Comparison of ENCODE assay signal across 8 mouse cellular contexts in genomic region chr19:3709013-3709787, GRCm38 (mm10). TPM values are rescaled to one million over a fixed set of nuclear protein-coding genes. Genes with fewer than 3 reads are reported as not detected.
DNase-seq lines count a peak whose midpoint lies in the region; ATAC-seq and TF ChIP-seq lines count a peak whose summit lies in the region.

No protein-coding gene starts in this region.

- peak overlapping the region; percentile 78 for H3K9ac ChIP-seq in heart, embryonic 11.5 days (ENCODE audit: low read depth, low read length)
- H3K9ac ChIP-seq in ES-E14 (ENCODE audit: insufficient read depth, low read depth, low read length, poor library complexity, severe bottlenecking), result no peak overlapping the region; the same call in 1 of the 2 replicates
- peak overlapping the region; percentile 88 for H3K9ac ChIP-seq in hindbrain, embryonic 13.5 days

- 0 out of 2 replicates have a peak, but pooled peaks cover 4% of the 10 kb centered on the region for H3K36me3 ChIP-seq in heart, embryonic 11.5 days (ENCODE audit: control insufficient read depth, insufficient read depth, low read length)
- H3K36me3 ChIP-seq in ES-E14 (ENCODE audit: control insufficient read depth, insufficient read depth, low read length, poor library complexity, severe bottlenecking), result peaks cover 10% of the 10 kb centered on the region; the same call in 1 of the 2 replicates
- peaks cover 7% of the 10 kb centered on the region for H3K36me3 ChIP-seq in hindbrain, embryonic 13.5 days
- peaks cover 21% of the 10 kb centered on the region for H3K36me3 ChIP-seq in midbrain, embryonic 10.5 days

- in situ Hi-C loops in ES-E14 (cut with MboI; ENCODE audit: low sequenced_read_pairs in 2 of 2, unreplicated experiment in 2 of 2), result no loop called here

- no peak for DNase-seq in heart, postnatal 10 days
- no peak for DNase-seq in ES-E14 (ENCODE audit: low read depth, low spot score)
- DNase-seq in midbrain, embryonic 10.5 days (ENCODE audit: low spot score), result no peak
- DNase-seq in frontal cortex, postnatal 36 days (ENCODE audit: low spot score in 2 of 2), result no peak

- peak overlapping the region; percentile 81 for H3K4me2 ChIP-seq in heart, embryonic 11.5 days
- peak overlapping the region; percentile 62 for H3K4me2 ChIP-seq in hindbrain, embryonic 13.5 days

- intact Hi-C loops in heart, postnatal 10 days (cut with DNase I), result loop anchor here (5.0 kb wide), 1 partner anchor 132 kb away; the partner anchor contains the start of gene Ppp6r3

- peak overlapping the region; percentile 70 for H3K4me3 ChIP-seq in heart, embryonic 11.5 days (ENCODE audit: low read depth, low read length)
- peak overlapping the region; percentile 88 to 94 for H3K4me3 ChIP-seq in ES-E14 (ENCODE audit: insufficient read depth in 1 of 2, low read depth in 1 of 2, low read length in 2 of 2, poor library complexity in 1 of 2, severe bottlenecking in 1 of 2)
- H3K4me3 ChIP-seq in hindbrain, embryonic 13.5 days, result peak overlapping the region; percentile 79
- peak overlapping the region; percentile 87 for H3K4me3 ChIP-seq in midbrain, embryonic 10.5 days

- whole genome bisulfite sequencing in heart, embryonic 11.5 days (ENCODE audit: insufficient replicate concordance), result 38% methylated on average over 10 of the region's 10 CpGs
- 48% methylated on average over 10 of the region's 10 CpGs for WGBS in hindbrain, embryonic 13.5 days
- 54% methylated on average over 10 of the region's 10 CpGs for WGBS in midbrain, embryonic 10.5 days

- no peaks in the 10 kb centered on the region for H3K27me3 ChIP-seq in heart, embryonic 11.5 days (ENCODE audit: control insufficient read depth, insufficient read depth, low read length)
- H3K27me3 ChIP-seq in hindbrain, embryonic 13.5 days, result no peaks in the 10 kb centered on the region
- no peaks in the 10 kb centered on the region for H3K27me3 ChIP-seq in midbrain, embryonic 10.5 days (ENCODE audit: low read depth, poor library complexity, severe bottlenecking)

- H3K4me1 ChIP-seq in heart, embryonic 11.5 days (ENCODE audit: control insufficient read depth, insufficient read depth, low read length), result peaks cover 8% of the 10 kb centered on the region; the same call in 1 of the 2 replicates
- H3K4me1 ChIP-seq in ES-E14 (ENCODE audit: control insufficient read depth in 2 of 2, insufficient read depth in 2 of 2, low read length in 2 of 2, poor library complexity in 1 of 2), result peaks cover 0 to 2% of the 10 kb centered on the region in 2 experiments; a peak in 3 of 4 replicates
- H3K4me1 ChIP-seq in hindbrain, embryonic 13.5 days (replicated peaks), result peaks cover 22% of the 10 kb centered on the region
- H3K4me1 ChIP-seq in midbrain, embryonic 10.5 days, result peaks cover 18% of the 10 kb centered on the region

- H3K27ac ChIP-seq in heart, embryonic 11.5 days (ENCODE audit: low read depth, low read length), result no peak overlapping the region
- no peak overlapping the region for H3K27ac ChIP-seq in ES-E14 (ENCODE audit: insufficient read depth, low read depth, low read length, poor library complexity, severe bottlenecking)
- no peak overlapping the region for H3K27ac ChIP-seq in hindbrain, embryonic 13.5 days
- H3K27ac ChIP-seq in midbrain, embryonic 10.5 days (replicated peaks), result peak overlapping the region; percentile 92

- no peak for ATAC-seq in heart, embryonic 11.5 days (replicated peaks; ENCODE audit: insufficient number of reproducible peaks, low FRiP score, low TSS enrichment)
- ATAC-seq in hindbrain, embryonic 13.5 days (ENCODE audit: low FRiP score), result no peak
- ATAC-seq in monocyte, adult 5-6 weeks (replicated peaks; ENCODE audit: insufficient number of reproducible peaks, low FRiP score, low TSS enrichment, poor library complexity, severe bottlenecking), result no peak
- no peak for ATAC-seq in megakaryocyte progenitor cell, adult 5-6 weeks (replicated peaks; ENCODE audit: poor library complexity)

- no peaks in the 10 kb centered on the region for H3K9me3 ChIP-seq in heart, embryonic 11.5 days (replicated peaks; ENCODE audit: control insufficient read depth, low read length)
- no peaks in the 10 kb centered on the region for H3K9me3 ChIP-seq in ES-E14 (ENCODE audit: control insufficient read depth, insufficient read depth, low read depth, low read length)
- no peaks in the 10 kb centered on the region for H3K9me3 ChIP-seq in hindbrain, embryonic 13.5 days
- H3K9me3 ChIP-seq in midbrain, embryonic 10.5 days (replicated peaks), result no peaks in the 10 kb centered on the region

TF ChIP-seq in ES-E14, 5 proteins besides CTCF, POLR2A, EP300 and RAD21:
- TF ChIP-seq CHD2 (IDR thresholded peaks at IDR 0.05; ENCODE audit: low read depth, low read length), result no peak
- no peak for TF ChIP-seq HCFC1 (IDR thresholded peaks at IDR 0.05; ENCODE audit: borderline replicate concordance, insufficient read depth, low read length)
- TF ChIP-seq ZNF384 (IDR thresholded peaks at IDR 0.05; ENCODE audit: low read depth, low read length), result no peak
- no peak for TF ChIP-seq ZC3H11A (IDR thresholded peaks at IDR 0.05; ENCODE audit: borderline replicate concordance, low read depth, low read length)
- no peak for TF ChIP-seq MAFK (IDR thresholded peaks at IDR 0.05; ENCODE audit: insufficient read depth, low read depth, low read length)

RNA-seq across cellular contexts. Expression of gene 1810055G02Rik, which starts 1.1 kb away (rescaled TPM):
- polyA plus RNA-seq in heart, embryonic 11.5 days (2014; fragmentation: Nextera tagmentation; extraction: Ambion mirVana), result 30.3 and 33.6 TPM in 2 replicates
- total RNA-seq in heart, postnatal 10 days (2021), result 10 to 100 TPM; 12.0 to 14.2 TPM
- 31.4 and 39.6 TPM in 2 replicates for total RNA-seq in ES-E14 (2012; rRNA removed)
- 33.5 and 33.9 TPM in 2 replicates for polyA plus RNA-seq in hindbrain, embryonic 13.5 days (2015; fragmentation: Nextera tagmentation; extraction: Ambion mirVana)
- polyA plus RNA-seq in midbrain, embryonic 10.5 days (2016; fragmentation: Nextera tagmentation; extraction: Ambion mirVana), result 47.1 and 48.6 TPM in 2 replicates
- 3.8 to 9.4 TPM (median 9.1 TPM) in 3 replicates for total RNA-seq in monocyte, adult 5-6 weeks (2017)
- total RNA-seq in megakaryocyte progenitor cell, adult 5-6 weeks (2015), result 12.5 and 12.8 TPM in 2 replicates
- 6.0 and 7.1 TPM in 2 replicates for total RNA-seq in megakaryocyte progenitor cell, adult 5-6 weeks (2017)

RNA-seq across cellular contexts. Expression of gene Lrp5, which starts 22.8 kb away (rescaled TPM):
- polyA plus RNA-seq in heart, embryonic 11.5 days (2014; fragmentation: Nextera tagmentation; extraction: Ambion mirVana), result 4.6 and 5.3 TPM in 2 replicates
- total RNA-seq in heart, postnatal 10 days (2021), result 10 to 100 TPM; 50.6 to 51.0 TPM
- total RNA-seq in ES-E14 (2012; rRNA removed), result 46.1 and 97.3 TPM in 2 replicates
- polyA plus RNA-seq in hindbrain, embryonic 13.5 days (2015; fragmentation: Nextera tagmentation; extraction: Ambion mirVana), result 1.4 and 2.0 TPM in 2 replicates
- polyA plus RNA-seq in midbrain, embryonic 10.5 days (2016; fragmentation: Nextera tagmentation; extraction: Ambion mirVana), result 2.3 and 2.5 TPM in 2 replicates
- total RNA-seq in monocyte, adult 5-6 weeks (2017), result 10.1 to 17.6 TPM (median 14.0 TPM) in 3 replicates
- total RNA-seq in megakaryocyte progenitor cell, adult 5-6 weeks (2015), result 20.3 and 22.4 TPM in 2 replicates
- 17.3 and 20.4 TPM in 2 replicates for total RNA-seq in megakaryocyte progenitor cell, adult 5-6 weeks (2017)

RNA-seq across cellular contexts. Expression of gene Kmt5b, which starts 58.0 kb away (rescaled TPM):
- polyA plus RNA-seq in heart, embryonic 11.5 days (2014; fragmentation: Nextera tagmentation; extraction: Ambion mirVana), result 22.2 and 27.6 TPM in 2 replicates
- total RNA-seq in heart, postnatal 10 days (2021), result 10 to 100 TPM; 36.7 to 38.9 TPM
- 25.9 and 27.2 TPM in 2 replicates for total RNA-seq in ES-E14 (2012; rRNA removed)
- polyA plus RNA-seq in hindbrain, embryonic 13.5 days (2015; fragmentation: Nextera tagmentation; extraction: Ambion mirVana), result 54.4 and 57.5 TPM in 2 replicates
- polyA plus RNA-seq in midbrain, embryonic 10.5 days (2016; fragmentation: Nextera tagmentation; extraction: Ambion mirVana), result 29.7 and 38.3 TPM in 2 replicates
- total RNA-seq in monocyte, adult 5-6 weeks (2017), result 103 to 126 TPM (median 109 TPM) in 3 replicates
- total RNA-seq in megakaryocyte progenitor cell, adult 5-6 weeks (2015), result 20.1 and 21.9 TPM in 2 replicates
- 29.5 and 42.7 TPM in 2 replicates for total RNA-seq in megakaryocyte progenitor cell, adult 5-6 weeks (2017)
